Mouse (Mus musculus): ENCODE results near the gene Gcn1l1. TPM values are rescaled to one million over a fixed set of nuclear protein-coding genes. Genes with fewer than 3 reads are reported as not detected.

Gene Gcn1l1
- polyA plus RNA-seq, 1 experiment, result 39.3 TPM

- 11% methylated on average over 8 of the region's 8 CpGs for WGBS
- Histone ChIP-seq H3K27me3 (ENCODE audit: control insufficient read depth, insufficient read depth, low read length) (no peaks in the 10 kb centered on the region), H3K4me1 (ENCODE audit: control insufficient read depth, insufficient read depth, low read length) (peaks cover 93% of the 10 kb centered on the region), H3K27ac (ENCODE audit: insufficient read depth, low read length) (peak overlapping the region; percentile 88), H3K4me3 (replicated peaks; ENCODE audit: insufficient read depth, low read depth, low read length) (peak overlapping the region; percentile 16)
- TF ChIP-seq POLR2A (IDR thresholded peaks at IDR 0.05; ENCODE audit: borderline replicate concordance, insufficient read depth, low read length) (no peak), CTCF (IDR thresholded peaks at IDR 0.05; ENCODE audit: borderline replicate concordance, insufficient read depth, low read depth, low read length) (no peak)
- peak; percentile 53 to 55 for DNase-seq
Measured at GRCm38 (mm10) chr5:115529364-115529741, 35.7 kb upstream of the Gcn1l1 start.

GRCm38 (mm10) chr5:115529742-115530446 is 35.2 kb upstream of the Gcn1l1 start:
- DNase-seq, result peak; percentile 65 to 67
- H3K27me3 ChIP-seq (ENCODE audit: control insufficient read depth, insufficient read depth, low read length), result no peaks in the 10 kb centered on the region
- 7% methylated on average over 7 of the region's 7 CpGs for WGBS
- TF ChIP-seq CTCF (IDR thresholded peaks at IDR 0.05; ENCODE audit: borderline replicate concordance, insufficient read depth, low read depth, low read length), result no peak
- 0 out of 2 replicates have a peak, but pooled peaks have one; percentile 13 for TF ChIP-seq POLR2A (IDR thresholded peaks at IDR 0.05; ENCODE audit: borderline replicate concordance, insufficient read depth, low read length)
- peak overlapping the region; percentile 16 for H3K4me3 ChIP-seq (replicated peaks; ENCODE audit: insufficient read depth, low read depth, low read length)
- H3K27ac ChIP-seq (ENCODE audit: insufficient read depth, low read length), result peak overlapping the region; percentile 88
- peaks cover 94% of the 10 kb centered on the region for H3K4me1 ChIP-seq (ENCODE audit: control insufficient read depth, insufficient read depth, low read length)

GRCm38 (mm10) chr5:115530447-115530809 is 34.6 kb upstream of the Gcn1l1 start:
- 4% methylated on average over 8 of the region's 8 CpGs for whole genome bisulfite sequencing
- H3K27ac ChIP-seq (ENCODE audit: insufficient read depth, low read length), result peak overlapping the region; percentile 88
- no peaks in the 10 kb centered on the region for H3K27me3 ChIP-seq (ENCODE audit: control insufficient read depth, insufficient read depth, low read length)
- peaks cover 94% of the 10 kb centered on the region for H3K4me1 ChIP-seq (ENCODE audit: control insufficient read depth, insufficient read depth, low read length)
- TF ChIP-seq CTCF (IDR thresholded peaks at IDR 0.05; ENCODE audit: borderline replicate concordance, insufficient read depth, low read depth, low read length) (no peak), POLR2A (IDR thresholded peaks at IDR 0.05; ENCODE audit: borderline replicate concordance, insufficient read depth, low read length) (no peak)
- DNase-seq, result peak; percentile 95 to 96
- H3K4me3 ChIP-seq (replicated peaks; ENCODE audit: insufficient read depth, low read depth, low read length), result no peak overlapping the region

DNA sequence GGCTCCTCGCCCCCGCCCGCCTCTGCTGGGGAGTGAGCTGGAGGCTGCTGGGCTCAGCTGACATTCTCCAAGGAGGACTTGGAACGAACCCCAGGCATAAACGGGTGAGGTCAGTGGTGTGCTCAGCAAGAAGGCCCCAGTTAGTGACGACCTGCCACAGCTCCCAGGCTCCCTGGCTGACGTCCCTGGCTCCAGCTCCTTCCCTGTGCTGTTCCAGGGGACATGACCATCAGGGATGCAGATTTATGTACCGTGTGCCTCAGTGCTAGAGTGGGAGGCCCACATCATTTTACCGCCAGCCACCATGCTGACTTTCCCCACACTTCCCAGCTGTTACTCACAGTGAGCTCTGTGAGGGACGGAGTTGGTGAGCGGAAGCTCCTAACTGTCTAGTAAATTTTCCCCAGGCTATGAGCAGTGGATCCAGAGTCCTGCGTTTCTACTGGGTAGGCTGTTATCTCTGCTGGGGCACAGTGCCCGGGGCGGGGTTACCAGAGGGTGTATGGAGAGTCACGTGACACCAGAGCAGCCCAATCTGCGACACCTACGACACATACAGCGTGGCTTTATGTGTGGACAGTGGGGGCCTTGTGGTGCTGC is 33.3 kb upstream of the Gcn1l1 start:
- H3K4me1 ChIP-seq (ENCODE audit: control insufficient read depth, insufficient read depth, low read length), result peaks cover 87% of the 10 kb centered on the region
- H3K4me3 ChIP-seq (replicated peaks; ENCODE audit: insufficient read depth, low read depth, low read length), result peak overlapping the region; percentile 7
- TF ChIP-seq CTCF (IDR thresholded peaks at IDR 0.05; ENCODE audit: borderline replicate concordance, insufficient read depth, low read depth, low read length) (no peak), POLR2A (IDR thresholded peaks at IDR 0.05; ENCODE audit: borderline replicate concordance, insufficient read depth, low read length) (no peak)
- no peaks in the 10 kb centered on the region for H3K27me3 ChIP-seq (ENCODE audit: control insufficient read depth, insufficient read depth, low read length)
- H3K27ac ChIP-seq (ENCODE audit: insufficient read depth, low read length), result peak overlapping the region; percentile 88
- DNase-seq, result peak; percentile 82 to 90
- 3% methylated on average over 18 of the region's 18 CpGs for WGBS

GRCm38 (mm10) chr5:115534290-115534731 is 30.7 kb upstream of the Gcn1l1 start:
- 28% methylated on average over 16 of the region's 16 CpGs for WGBS
- H3K4me3 ChIP-seq (replicated peaks; ENCODE audit: insufficient read depth, low read depth, low read length), result no peak overlapping the region
- TF ChIP-seq POLR2A (IDR thresholded peaks at IDR 0.05; ENCODE audit: borderline replicate concordance, insufficient read depth, low read length) (no peak), CTCF (IDR thresholded peaks at IDR 0.05; ENCODE audit: borderline replicate concordance, insufficient read depth, low read depth, low read length) (no peak)
- H3K4me1 ChIP-seq (ENCODE audit: control insufficient read depth, insufficient read depth, low read length), result peaks cover 79% of the 10 kb centered on the region
- no peak overlapping the region for H3K27ac ChIP-seq (ENCODE audit: insufficient read depth, low read length)
- DNase-seq, result no peak
- H3K27me3 ChIP-seq (ENCODE audit: control insufficient read depth, insufficient read depth, low read length), result no peaks in the 10 kb centered on the region

DNA sequence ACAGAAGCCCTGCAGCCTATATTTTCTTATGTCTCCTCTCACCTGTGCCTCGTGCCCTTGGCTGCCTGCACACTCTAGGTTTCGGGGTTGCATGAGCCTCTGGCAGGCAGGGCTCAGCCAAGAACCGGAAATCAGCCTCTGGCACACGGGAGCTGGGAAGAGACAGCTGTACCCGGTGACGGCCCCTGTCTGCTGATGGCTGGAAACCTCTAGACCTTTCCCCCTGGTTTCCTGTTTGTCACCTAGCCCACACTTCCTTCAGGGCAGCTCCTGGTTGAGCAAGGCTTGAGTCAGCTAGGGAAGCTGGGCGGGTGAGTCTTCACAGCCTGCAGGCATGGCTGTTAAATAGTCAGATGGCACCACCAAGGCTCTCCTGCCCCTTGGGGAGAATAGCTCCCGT is 30.2 kb upstream of the Gcn1l1 start:
- Histone ChIP-seq H3K4me3 (replicated peaks; ENCODE audit: insufficient read depth, low read depth, low read length) (no peak overlapping the region), H3K27ac (ENCODE audit: insufficient read depth, low read length) (no peak overlapping the region), H3K27me3 (ENCODE audit: control insufficient read depth, insufficient read depth, low read length) (no peaks in the 10 kb centered on the region), H3K4me1 (ENCODE audit: control insufficient read depth, insufficient read depth, low read length) (peaks cover 74% of the 10 kb centered on the region)
- peak in 1 of 2 experiments; percentile 42 for DNase-seq
- WGBS, result 25% methylated on average over 8 of the region's 8 CpGs
- TF ChIP-seq CTCF (IDR thresholded peaks at IDR 0.05; ENCODE audit: borderline replicate concordance, insufficient read depth, low read depth, low read length) (no peak), POLR2A (IDR thresholded peaks at IDR 0.05; ENCODE audit: borderline replicate concordance, insufficient read depth, low read length) (no peak)

DNA sequence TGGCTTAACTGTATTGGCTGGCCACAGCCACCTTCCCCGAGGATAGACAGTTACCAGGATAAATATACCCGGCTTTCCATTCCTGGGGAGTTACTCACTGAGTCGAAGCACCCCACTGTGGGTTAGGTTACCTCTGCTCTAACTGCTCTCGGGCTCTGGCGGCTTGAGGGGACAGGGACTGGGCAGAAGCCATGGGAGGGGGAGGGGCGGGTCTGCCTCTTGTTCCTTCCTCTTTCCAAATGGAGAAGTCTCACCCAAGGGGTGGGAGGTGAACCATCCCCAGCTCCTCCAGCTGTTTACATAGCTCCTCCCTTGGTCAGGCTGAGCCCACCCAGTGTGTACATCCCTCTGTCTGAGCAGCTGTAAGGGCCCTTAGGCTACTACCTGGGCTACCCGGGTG is 29.4 kb upstream of the Gcn1l1 start:
- Histone ChIP-seq H3K4me3 (replicated peaks; ENCODE audit: insufficient read depth, low read depth, low read length) (no peak overlapping the region), H3K27me3 (ENCODE audit: control insufficient read depth, insufficient read depth, low read length) (no peaks in the 10 kb centered on the region), H3K4me1 (ENCODE audit: control insufficient read depth, insufficient read depth, low read length) (peaks cover 71% of the 10 kb centered on the region), H3K27ac (ENCODE audit: insufficient read depth, low read length) (no peak overlapping the region)
- DNase-seq, result no peak
- 49% methylated on average over 7 of the region's 7 CpGs for WGBS
- TF ChIP-seq CTCF (IDR thresholded peaks at IDR 0.05; ENCODE audit: borderline replicate concordance, insufficient read depth, low read depth, low read length), result no peak
- TF ChIP-seq POLR2A (IDR thresholded peaks at IDR 0.05; ENCODE audit: borderline replicate concordance, insufficient read depth, low read length), result no peak
